Mouse (Mus musculus) telencephalon, adult 2 months (tissue): ENCODE measurements around the gene Tbx3.

Experiments used
- DNase-seq: peaks from one replicate; pipeline ENCODE4 v3.0.0-alpha.2; 2011; ENCODE audit warnings: low read depth, low spot score

Tbx3 gene

DNA sequence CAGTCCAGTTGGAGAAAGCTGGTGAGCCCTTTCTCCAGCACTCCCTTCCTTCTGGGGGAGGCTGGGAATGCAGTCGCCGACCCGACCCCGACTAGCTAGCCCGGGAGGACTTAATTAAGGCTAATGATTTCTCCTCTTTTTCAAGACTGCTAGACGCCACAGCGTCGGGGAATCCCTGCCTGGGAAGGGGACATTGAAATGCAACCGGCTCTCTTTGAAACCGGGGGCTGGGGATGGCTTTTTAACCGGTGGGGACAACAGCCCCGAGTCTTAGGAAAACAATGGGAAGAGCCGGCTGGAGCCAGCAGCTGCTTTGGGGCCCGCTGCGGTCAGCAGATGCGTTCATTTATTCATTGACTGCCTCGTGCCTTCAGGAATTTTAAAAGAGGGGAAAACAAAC, 36.0 kb downstream of the Tbx3 start:
- DNase-seq, result no peak

- DNase-seq, result no peak
These were observed 38.5 kb downstream of the Tbx3 start for GRCm38 (mm10) chr5:119708850-119709585.

GRCm38 (mm10) chr5:119709826-119710559, 39.5 kb downstream of the Tbx3 start:
- DNase-seq, result no peak

DNA sequence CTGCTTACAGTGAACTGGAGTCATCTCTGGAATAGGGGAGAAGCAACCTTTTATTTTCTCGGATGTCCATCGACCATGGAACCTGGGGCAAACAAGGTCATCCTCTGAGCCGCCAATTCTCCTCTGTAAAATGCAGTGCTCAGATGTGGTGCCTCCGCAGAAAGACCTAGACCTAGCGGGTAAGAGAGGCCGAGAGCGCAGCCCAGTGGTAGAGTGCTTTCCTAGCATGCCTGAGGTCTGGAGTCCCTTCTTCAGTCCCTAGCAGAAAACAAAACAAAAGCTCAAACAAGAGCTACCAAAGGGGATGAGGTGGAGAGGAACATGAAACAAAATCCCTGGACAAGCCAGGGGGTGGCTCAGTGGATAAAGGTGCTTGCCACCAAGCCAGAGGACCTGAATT, 40.3 kb downstream of the Tbx3 start:
- no peak for DNase-seq

DNA sequence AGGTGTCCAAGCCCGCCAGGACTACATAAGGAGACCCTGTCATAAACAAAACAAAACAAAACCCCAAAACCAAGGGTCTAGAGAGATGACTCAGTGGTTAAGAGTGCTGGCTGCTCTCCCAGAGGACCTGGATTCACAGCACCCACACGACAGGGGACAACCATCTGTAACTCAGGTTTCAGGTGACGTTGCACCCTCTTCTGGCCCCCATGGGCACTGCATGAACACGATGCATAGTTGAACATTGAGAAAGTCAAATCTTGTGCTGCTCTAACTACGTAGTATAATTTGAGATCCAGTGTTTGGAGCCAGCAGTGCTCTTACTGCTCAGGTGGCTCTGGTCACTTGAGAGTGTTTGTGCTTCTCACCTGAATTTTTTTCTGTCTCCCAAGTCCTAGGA, 41.2 kb downstream of the Tbx3 start:
- no peak for DNase-seq

- peak; percentile 5 for DNase-seq
These were observed 42.3 kb downstream of the Tbx3 start for GRCm38 (mm10) chr5:119712679-119713246.

DNA sequence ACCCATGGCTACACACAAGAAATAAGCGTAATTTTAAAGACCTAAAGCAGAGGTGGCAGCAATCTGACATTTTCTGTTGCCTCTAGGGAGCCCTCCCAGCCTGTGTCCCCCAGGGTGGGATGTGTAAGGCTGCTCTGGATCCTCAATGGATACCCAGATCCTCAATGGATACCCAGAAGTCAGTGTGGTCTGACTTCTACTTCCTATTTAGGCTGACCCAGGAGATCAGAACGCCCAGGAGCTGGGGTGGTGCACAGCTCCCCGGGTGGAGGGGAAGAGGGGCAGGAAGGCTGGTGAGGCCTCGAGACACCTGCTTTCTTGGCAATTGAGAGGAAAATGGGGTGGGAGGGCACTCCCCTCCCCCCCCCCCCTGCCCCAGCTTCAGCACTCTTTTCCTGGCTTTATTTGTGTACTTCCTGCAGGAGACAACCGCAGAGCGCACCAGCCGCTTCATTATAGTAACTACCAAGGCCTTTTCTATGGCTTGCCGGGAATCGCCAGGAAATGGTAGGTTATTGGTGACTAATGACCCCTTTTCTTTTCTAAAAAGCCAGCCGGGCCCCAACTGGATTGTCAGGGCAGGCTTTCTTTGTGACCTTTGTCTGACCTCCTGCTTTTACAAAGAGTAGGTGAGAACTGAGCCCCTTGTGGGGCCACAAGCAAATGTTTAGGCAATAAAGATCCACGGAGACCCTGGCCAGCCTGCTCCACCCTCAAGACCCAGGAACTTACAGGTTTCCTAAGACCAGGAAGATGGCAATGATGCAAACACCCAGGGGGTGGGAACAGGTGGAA, 50.2 kb downstream of the Tbx3 start:
- DNase-seq, result no peak

DNA sequence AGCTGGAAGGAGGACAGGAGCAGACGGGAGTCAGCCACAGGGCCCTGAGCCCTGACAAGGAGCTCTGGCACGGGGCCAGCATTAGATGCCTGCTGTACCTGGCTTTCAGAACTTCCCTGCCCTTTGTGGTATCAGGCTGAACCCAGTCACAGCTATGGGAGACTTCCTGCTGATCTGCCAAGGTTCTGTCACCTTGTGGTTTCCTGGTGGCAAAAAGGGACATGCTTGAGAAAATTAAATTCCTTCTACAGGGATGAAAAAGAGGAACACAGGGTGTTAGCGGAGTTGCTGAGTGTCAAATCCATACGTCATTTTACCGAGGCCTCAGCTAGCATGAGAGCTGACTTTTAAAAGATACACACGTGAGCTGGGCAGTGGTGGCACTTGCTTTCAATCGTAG, 62.5 kb downstream of the Tbx3 start:
- no peak for DNase-seq
